9 mouse cellular contexts compared by ENCODE assay signal in genomic region chr17:46104487-46104886, GRCm38 (mm10). TPM values are rescaled to one million over a fixed set of nuclear protein-coding genes. Genes with fewer than 3 reads are reported as not detected.
DNase-seq lines count a peak whose midpoint lies in the region; ATAC-seq and TF ChIP-seq lines count a peak whose summit lies in the region.
"Had no signal": no experiment of that assay in that cellular context is flagged by ENCODE, and none has a peak within 500 bp of the region (broad histone marks: within the 10 kb centered on the region; RNA-seq: fewer than 3 reads in every experiment).

No protein-coding gene starts in this region.

- peak overlapping the region; percentile 30 for H3K9ac ChIP-seq in kidney, embryonic 16.5 days (replicated peaks; ENCODE audit: low read length)
- H3K9ac ChIP-seq: liver, embryonic 13.5 days had no signal

- H3K27ac ChIP-seq in kidney, embryonic 16.5 days (ENCODE audit: low read length), result peak overlapping the region; percentile 87
- H3K27ac ChIP-seq in thymus, adult 2 months (ENCODE audit: control insufficient read depth, insufficient read depth, low read length), result no peak overlapping the region
- H3K27ac ChIP-seq: liver, embryonic 13.5 days had no signal

- no peak for TF ChIP-seq POLR2A in thymus, adult 2 months (IDR thresholded peaks at IDR 0.05; ENCODE audit: control insufficient read depth, extremely low read depth, insufficient read depth, low read length, poor library complexity)

- ATAC-seq in kidney, embryonic 16.5 days (ENCODE audit: low FRiP score, low TSS enrichment), result peak; percentile 98
- ATAC-seq in megakaryocyte progenitor cell, adult 5-6 weeks (replicated peaks; ENCODE audit: poor library complexity), result peak; percentile 65
- no peak for ATAC-seq in erythroid progenitor cell, adult 5-6 weeks (replicated peaks; ENCODE audit: low FRiP score, poor library complexity, severe bottlenecking)

- peaks cover 24% of the 10 kb centered on the region for H3K4me1 ChIP-seq in kidney, embryonic 16.5 days (ENCODE audit: insufficient read depth, low read length)
- peaks cover 4% of the 10 kb centered on the region; the same call in 1 of the 2 replicates for H3K4me1 ChIP-seq in thymus, adult 2 months (replicated peaks; ENCODE audit: control insufficient read depth, insufficient read depth, low read length)
- H3K4me1 ChIP-seq: liver, embryonic 13.5 days had no signal

- peak overlapping the region; percentile 28; the same call in 1 of the 2 replicates for H3K4me2 ChIP-seq in kidney, embryonic 16.5 days (replicated peaks; ENCODE audit: low read depth, low read length)
- H3K4me2 ChIP-seq: liver, embryonic 13.5 days had no signal

- WGBS in kidney, embryonic 16.5 days, result 3% methylated on average over 12 of the region's 12 CpGs
- 26% methylated on average over 12 of the region's 12 CpGs for WGBS in thymus, adult 2 months

- H3K36me3 ChIP-seq in kidney, embryonic 16.5 days (ENCODE audit: insufficient read depth, low read length), result no peaks in the 10 kb centered on the region
- H3K36me3 ChIP-seq in thymus, adult 2 months (ENCODE audit: control insufficient read depth, insufficient read depth, low read length), result no peaks in the 10 kb centered on the region
- H3K36me3 ChIP-seq: liver, embryonic 13.5 days had no signal

- H3K9me3 ChIP-seq in kidney, embryonic 16.5 days (ENCODE audit: low read length), result no peaks in the 10 kb centered on the region
- H3K9me3 ChIP-seq: liver, embryonic 13.5 days had no signal

- no peak for TF ChIP-seq CTCF in thymus, adult 2 months (IDR thresholded peaks at IDR 0.05; ENCODE audit: borderline replicate concordance, control insufficient read depth, extremely low read depth, insufficient read depth, low read length, poor library complexity)

- H3K4me3 ChIP-seq in kidney, embryonic 16.5 days (ENCODE audit: low read length), result no peak overlapping the region
- no peak overlapping the region for H3K4me3 ChIP-seq in thymus, adult 2 months (ENCODE audit: control insufficient read depth, insufficient read depth, low read length)
- H3K4me3 ChIP-seq: liver, embryonic 13.5 days had no signal

- peak; percentile 49 for DNase-seq in retina, postnatal 1 day
- no peak for DNase-seq in retina, embryonic 14.5 days (ENCODE audit: low spot score)
- DNase-seq in heart, adult 18-20 months, result peak; percentile 70 to 84
- DNase-seq in thymus, adult 2 months, result no peak
- no peak for DNase-seq in spleen, postnatal 14 days (ENCODE audit: low spot score in 2 of 2)
- DNase-seq: liver, embryonic 13.5 days had no signal

- no peaks in the 10 kb centered on the region; the same call in 1 of the 2 replicates for H3K27me3 ChIP-seq in kidney, embryonic 16.5 days (ENCODE audit: insufficient read depth, low read length)
- no peaks in the 10 kb centered on the region for H3K27me3 ChIP-seq in thymus, adult 2 months (ENCODE audit: control insufficient read depth, insufficient read depth, low read length)

RNA-seq across cellular contexts. Expression of gene Mrps18a, which starts 6.3 kb away (rescaled TPM):
- total RNA-seq in heart, adult 18-20 months (2021), result 100 to 1,000 TPM; 143 to 145 TPM
- 159 and 162 TPM in 2 replicates for polyA plus RNA-seq in kidney, embryonic 16.5 days (2015; fragmentation: Nextera tagmentation; extraction: Ambion mirVana)
- 50.5 and 56.3 TPM in 2 replicates for total RNA-seq in megakaryocyte progenitor cell, adult 5-6 weeks (2015)
- total RNA-seq in megakaryocyte progenitor cell, adult 5-6 weeks (2017), result 55.4 and 59.2 TPM in 2 replicates
- 56.4 and 57.6 TPM in 2 replicates for polyA plus RNA-seq in thymus, adult 2 months (2012; rRNA removed)
- total RNA-seq in erythroid progenitor cell, adult 5-6 weeks (2015; ENCODE audit: low replicate concordance), result 11.3 and 22.7 TPM in 2 replicates
- total RNA-seq in erythroid progenitor cell, adult 5-6 weeks (2017; ENCODE audit: low replicate concordance), result 9.0 and 19.4 TPM in 2 replicates

RNA-seq across cellular contexts. Expression of gene Rsph9, which starts 39.5 kb away (rescaled TPM):
- total RNA-seq in heart, adult 18-20 months (2021), result under 1 TPM; 0.41 to 0.60 TPM
- polyA plus RNA-seq in kidney, embryonic 16.5 days (2015; fragmentation: Nextera tagmentation; extraction: Ambion mirVana), result 15.1 and 16.5 TPM in 2 replicates
- total RNA-seq in megakaryocyte progenitor cell, adult 5-6 weeks (2015), result 1.4 TPM in 1 of 2 replicates, not detected in the other
- 1.4 TPM in 1 of 2 replicates, not detected in the other for total RNA-seq in megakaryocyte progenitor cell, adult 5-6 weeks (2017)
- polyA plus RNA-seq in thymus, adult 2 months (2012; rRNA removed), result 1.2 and 2.6 TPM in 2 replicates
- 3.8 and 6.8 TPM in 2 replicates for total RNA-seq in erythroid progenitor cell, adult 5-6 weeks (2015; ENCODE audit: low replicate concordance)
- total RNA-seq in erythroid progenitor cell, adult 5-6 weeks (2017; ENCODE audit: low replicate concordance), result 9.9 TPM in 1 of 2 replicates, not detected in the other

RNA-seq across cellular contexts. Expression of gene Mad2l1bp, which starts 48.9 kb away (rescaled TPM):
- total RNA-seq in heart, adult 18-20 months (2021), result 10 to 100 TPM; 28.0 to 30.4 TPM
- polyA plus RNA-seq in kidney, embryonic 16.5 days (2015; fragmentation: Nextera tagmentation; extraction: Ambion mirVana), result 39.9 and 41.2 TPM in 2 replicates
- total RNA-seq in megakaryocyte progenitor cell, adult 5-6 weeks (2015), result 14.8 and 19.7 TPM in 2 replicates
- 4.8 and 6.5 TPM in 2 replicates for total RNA-seq in megakaryocyte progenitor cell, adult 5-6 weeks (2017)
- 40.9 and 43.2 TPM in 2 replicates for polyA plus RNA-seq in thymus, adult 2 months (2012; rRNA removed)
- total RNA-seq in erythroid progenitor cell, adult 5-6 weeks (2015; ENCODE audit: low replicate concordance), result 75.0 and 75.3 TPM in 2 replicates
- 22.3 and 26.2 TPM in 2 replicates for total RNA-seq in erythroid progenitor cell, adult 5-6 weeks (2017; ENCODE audit: low replicate concordance)

RNA-seq across cellular contexts. Expression of gene Gtpbp2, which starts 56.3 kb away (rescaled TPM):
- total RNA-seq in heart, adult 18-20 months (2021), result 10 to 100 TPM; 49.5 to 51.2 TPM
- 44.8 and 51.2 TPM in 2 replicates for polyA plus RNA-seq in kidney, embryonic 16.5 days (2015; fragmentation: Nextera tagmentation; extraction: Ambion mirVana)
- 17.4 and 22.2 TPM in 2 replicates for total RNA-seq in megakaryocyte progenitor cell, adult 5-6 weeks (2015)
- total RNA-seq in megakaryocyte progenitor cell, adult 5-6 weeks (2017), result 30.7 and 33.2 TPM in 2 replicates
- polyA plus RNA-seq in thymus, adult 2 months (2012; rRNA removed), result 280 and 339 TPM in 2 replicates
- total RNA-seq in erythroid progenitor cell, adult 5-6 weeks (2015; ENCODE audit: low replicate concordance), result 369 and 467 TPM in 2 replicates
- total RNA-seq in erythroid progenitor cell, adult 5-6 weeks (2017; ENCODE audit: low replicate concordance), result 572 and 831 TPM in 2 replicates

Comparison
In these comparisons a context has a peak if more than half of its experiments do, and no peak if none do; other contexts are left out.
1. DNase-seq: peak in retina, postnatal 1 day (single experiment) and heart, adult 18-20 months (2 of 2); none in retina, embryonic 14.5 days (single experiment), thymus, adult 2 months (single experiment) and spleen, postnatal 14 days (0 of 2).